Mouse (Mus musculus): Measurements from ENCODE around the gene Brinp2. TPM values are rescaled to one million over a fixed set of nuclear protein-coding genes. Genes with fewer than 3 reads are reported as not detected.

The Brinp2 gene
- polyA plus RNA-seq, 1 experiment: 0.57 TPM

GRCm38 (mm10) chr1:158283869-158284268 is 72.3 kb downstream of the Brinp2 start:
- Histone ChIP-seq H3K9ac (ENCODE audit: low read depth, poor library complexity, severe bottlenecking) (no peak overlapping the region), H3K4me1 (ENCODE audit: control insufficient read depth, insufficient read depth, low read length) (no peaks in the 10 kb centered on the region), H3K9me3 (replicated peaks; ENCODE audit: control insufficient read depth, insufficient read depth, low read length, poor library complexity, severe bottlenecking) (no peaks in the 10 kb centered on the region), H3K4me3 (ENCODE audit: low read depth, low read length) (no peak overlapping the region), H3K27me3 (ENCODE audit: control insufficient read depth, insufficient read depth, low read length, poor library complexity, severe bottlenecking) (no peaks in the 10 kb centered on the region), H3K36me3 (ENCODE audit: control insufficient read depth, insufficient read depth, low read length, poor library complexity, severe bottlenecking) (no peaks in the 10 kb centered on the region), H3K27ac (ENCODE audit: insufficient read depth, low read length) (no peak overlapping the region)
- TF ChIP-seq CTCF (IDR thresholded peaks at IDR 0.05; ENCODE audit: low read depth, low read length) (no peak), POLR2A (IDR thresholded peaks at IDR 0.05; ENCODE audit: insufficient read depth, low read length) (no peak), EP300 (IDR thresholded peaks at IDR 0.05; ENCODE audit: insufficient read depth, low read depth, low read length) (no peak)

- H3K9me3 ChIP-seq (replicated peaks; ENCODE audit: control insufficient read depth, insufficient read depth, low read length, poor library complexity, severe bottlenecking): no peaks in the 10 kb centered on the region
- no peak overlapping the region for H3K27ac ChIP-seq (ENCODE audit: insufficient read depth, low read length)
- no peaks in the 10 kb centered on the region for H3K36me3 ChIP-seq (ENCODE audit: control insufficient read depth, insufficient read depth, low read length, poor library complexity, severe bottlenecking)
- no peaks in the 10 kb centered on the region for H3K4me1 ChIP-seq (ENCODE audit: control insufficient read depth, insufficient read depth, low read length)
- no peak overlapping the region for H3K9ac ChIP-seq (ENCODE audit: low read depth, poor library complexity, severe bottlenecking)
- TF ChIP-seq CTCF (IDR thresholded peaks at IDR 0.05; ENCODE audit: low read depth, low read length) (no peak), EP300 (IDR thresholded peaks at IDR 0.05; ENCODE audit: insufficient read depth, low read depth, low read length) (no peak), POLR2A (IDR thresholded peaks at IDR 0.05; ENCODE audit: insufficient read depth, low read length) (no peak)
- H3K4me3 ChIP-seq (ENCODE audit: low read depth, low read length): no peak overlapping the region
- no peaks in the 10 kb centered on the region for H3K27me3 ChIP-seq (ENCODE audit: control insufficient read depth, insufficient read depth, low read length, poor library complexity, severe bottlenecking)
These were observed 84.1 kb downstream of the Brinp2 start for GRCm38 (mm10) chr1:158272058-158272457.

GRCm38 (mm10) chr1:158267020-158267571 is 89.0 kb downstream of the Brinp2 start:
- Histone ChIP-seq H3K4me1 (ENCODE audit: control insufficient read depth, insufficient read depth, low read length) (no peaks in the 10 kb centered on the region), H3K9ac (ENCODE audit: low read depth, poor library complexity, severe bottlenecking) (no peak overlapping the region), H3K36me3 (ENCODE audit: control insufficient read depth, insufficient read depth, low read length, poor library complexity, severe bottlenecking) (no peaks in the 10 kb centered on the region), H3K9me3 (replicated peaks; ENCODE audit: control insufficient read depth, insufficient read depth, low read length, poor library complexity, severe bottlenecking) (no peaks in the 10 kb centered on the region), H3K27ac (ENCODE audit: insufficient read depth, low read length) (no peak overlapping the region), H3K27me3 (ENCODE audit: control insufficient read depth, insufficient read depth, low read length, poor library complexity, severe bottlenecking) (no peaks in the 10 kb centered on the region), H3K4me3 (ENCODE audit: low read depth, low read length) (no peak overlapping the region)
- TF ChIP-seq EP300 (IDR thresholded peaks at IDR 0.05; ENCODE audit: insufficient read depth, low read depth, low read length): no peak
- TF ChIP-seq POLR2A (IDR thresholded peaks at IDR 0.05; ENCODE audit: insufficient read depth, low read length): no peak
- no peak for TF ChIP-seq CTCF (IDR thresholded peaks at IDR 0.05; ENCODE audit: low read depth, low read length)

GRCm38 (mm10) chr1:158266293-158267019 is 89.7 kb downstream of the Brinp2 start:
- no peaks in the 10 kb centered on the region for H3K4me1 ChIP-seq (ENCODE audit: control insufficient read depth, insufficient read depth, low read length)
- TF ChIP-seq CTCF (IDR thresholded peaks at IDR 0.05; ENCODE audit: low read depth, low read length): no peak
- no peak for TF ChIP-seq EP300 (IDR thresholded peaks at IDR 0.05; ENCODE audit: insufficient read depth, low read depth, low read length)
- TF ChIP-seq POLR2A (IDR thresholded peaks at IDR 0.05; ENCODE audit: insufficient read depth, low read length): no peak
- no peaks in the 10 kb centered on the region for H3K9me3 ChIP-seq (replicated peaks; ENCODE audit: control insufficient read depth, insufficient read depth, low read length, poor library complexity, severe bottlenecking)
- no peak overlapping the region for H3K9ac ChIP-seq (ENCODE audit: low read depth, poor library complexity, severe bottlenecking)
- H3K36me3 ChIP-seq (ENCODE audit: control insufficient read depth, insufficient read depth, low read length, poor library complexity, severe bottlenecking): no peaks in the 10 kb centered on the region
- H3K27ac ChIP-seq (ENCODE audit: insufficient read depth, low read length): no peak overlapping the region
- H3K4me3 ChIP-seq (ENCODE audit: low read depth, low read length): no peak overlapping the region
- H3K27me3 ChIP-seq (ENCODE audit: control insufficient read depth, insufficient read depth, low read length, poor library complexity, severe bottlenecking): no peaks in the 10 kb centered on the region

GRCm38 (mm10) chr1:158259516-158260235 is 96.5 kb downstream of the Brinp2 start:
- TF ChIP-seq CTCF (IDR thresholded peaks at IDR 0.05; ENCODE audit: low read depth, low read length) (no peak), POLR2A (IDR thresholded peaks at IDR 0.05; ENCODE audit: insufficient read depth, low read length) (no peak), EP300 (IDR thresholded peaks at IDR 0.05; ENCODE audit: insufficient read depth, low read depth, low read length) (no peak)

More at GRCm38 (mm10) chr1:158259516-158260235, 96.5 kb downstream of the Brinp2 start:
- no peak overlapping the region for H3K9ac ChIP-seq (ENCODE audit: low read depth, poor library complexity, severe bottlenecking)
- no peak overlapping the region for H3K4me3 ChIP-seq (ENCODE audit: low read depth, low read length)
- no peaks in the 10 kb centered on the region for H3K9me3 ChIP-seq (replicated peaks; ENCODE audit: control insufficient read depth, insufficient read depth, low read length, poor library complexity, severe bottlenecking)
- no peaks in the 10 kb centered on the region for H3K4me1 ChIP-seq (ENCODE audit: control insufficient read depth, insufficient read depth, low read length)
- H3K27me3 ChIP-seq (ENCODE audit: control insufficient read depth, insufficient read depth, low read length, poor library complexity, severe bottlenecking): no peaks in the 10 kb centered on the region
- no peak overlapping the region for H3K27ac ChIP-seq (ENCODE audit: insufficient read depth, low read length)
- H3K36me3 ChIP-seq (ENCODE audit: control insufficient read depth, insufficient read depth, low read length, poor library complexity, severe bottlenecking): no peaks in the 10 kb centered on the region
